Mouse (Mus musculus) spleen, adult 2 months (tissue): ENCODE measurements around the gene Dus1l.

Source experiments
- CTCF ChIP-seq: fragments of 200-500 bp; IDR thresholded peaks from 2 replicates; pipeline ENCODE4 v1.5.1; 2011; ENCODE audit warnings: mild to moderate bottlenecking, inconsistent platforms; ENCODE audit not compliant: insufficient read depth, insufficient read length, insufficient replicate concordance; ENCODE audit errors: extremely low read depth
- POLR2A ChIP-seq: fragments of 200-500 bp; IDR thresholded peaks from 2 replicates; pipeline ENCODE4 v1.6.1; 2011; ENCODE audit warnings: low read depth, low read length, inconsistent platforms

DNA sequence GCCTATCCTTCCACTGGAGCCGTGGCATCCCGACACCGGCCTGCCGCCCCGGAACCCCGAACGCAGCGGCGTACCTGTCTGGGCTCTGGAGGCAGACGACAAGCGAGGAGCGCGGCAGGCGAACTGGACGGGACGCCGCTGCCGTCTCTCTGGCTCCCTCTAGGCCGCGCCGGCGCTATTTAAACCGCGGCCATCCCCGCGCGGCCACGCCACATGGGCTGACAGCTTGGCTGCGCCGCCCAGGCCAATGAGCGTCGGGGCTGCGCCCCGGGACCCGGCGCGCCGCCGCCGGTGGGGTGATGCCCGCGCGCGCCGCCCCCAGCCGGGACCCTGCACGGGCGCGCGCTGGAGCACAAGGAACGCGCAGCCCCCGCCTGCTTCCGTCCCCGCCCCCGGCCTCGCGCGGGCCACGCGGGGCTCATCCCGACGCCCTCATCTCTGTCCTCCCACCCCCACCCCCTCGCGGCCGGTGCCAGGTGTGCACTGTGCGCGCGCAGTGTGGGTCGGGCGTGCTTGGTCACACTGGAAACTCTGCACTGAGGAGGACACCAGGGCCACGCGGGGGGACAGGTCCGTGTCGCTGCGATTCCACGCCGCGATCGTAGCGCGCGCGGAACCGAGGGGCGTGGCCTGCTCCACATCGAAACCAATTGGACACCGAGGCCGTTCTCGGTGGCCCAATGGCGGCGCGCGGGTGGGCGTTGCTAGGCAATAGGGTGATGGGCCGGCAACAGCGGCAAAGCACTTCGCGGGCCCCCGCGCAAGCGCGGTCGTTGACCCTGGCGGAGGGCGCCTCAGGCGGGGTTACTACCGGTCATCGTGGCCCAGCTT lies 28.0 kb upstream of the Dus1l start, which contains the start of gene Fasn:
- peak; percentile 98 for TF ChIP-seq POLR2A
- peak; percentile 33; the same call in 1 of the 2 replicates for TF ChIP-seq CTCF
